Mouse (Mus musculus): ENCODE data around the gene Ptges3l. TPM values are rescaled to one million over a fixed set of nuclear protein-coding genes. Genes with fewer than 3 reads are reported as not detected.
"Not testable (repeated sequence)": the region's sequence is repeated elsewhere in the genome, so short reads cannot be mapped to it uniquely, and the experiment has no call there.

The Ptges3l gene
- polyA plus RNA-seq, 1 experiment from 2014 or later, result 57.6 TPM

DNA sequence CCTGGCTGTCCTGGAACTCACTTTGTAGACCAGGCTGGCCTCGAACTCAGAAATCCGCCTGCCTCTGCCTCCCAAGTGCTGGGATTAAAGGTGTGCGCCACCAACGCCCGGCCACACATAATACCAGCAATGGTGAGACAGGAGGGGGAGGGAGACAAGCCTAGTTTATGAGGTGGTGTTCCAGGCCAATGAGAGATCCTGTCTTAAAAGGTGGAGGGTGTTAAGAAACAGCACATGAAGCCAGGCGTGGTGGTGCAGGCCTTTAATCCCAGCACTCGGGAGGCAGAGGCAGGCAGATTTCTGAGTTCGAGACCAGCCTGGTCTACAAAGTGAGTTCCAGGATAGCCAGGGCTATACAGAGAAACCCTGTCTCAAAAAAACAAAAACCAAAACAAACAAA is 46.9 kb downstream of the Ptges3l start:
- not testable (repeated sequence) for H3K4me3 ChIP-seq; H3K4me1 ChIP-seq; DNase-seq (ENCODE audit: low spot score); H3K27ac ChIP-seq; H3K27me3 ChIP-seq (ENCODE audit: insufficient read depth, poor library complexity, severe bottlenecking); H3K9me3 ChIP-seq; H3K36me3 ChIP-seq
- 89% methylated on average over 8 of the region's 8 CpGs for WGBS

DNA sequence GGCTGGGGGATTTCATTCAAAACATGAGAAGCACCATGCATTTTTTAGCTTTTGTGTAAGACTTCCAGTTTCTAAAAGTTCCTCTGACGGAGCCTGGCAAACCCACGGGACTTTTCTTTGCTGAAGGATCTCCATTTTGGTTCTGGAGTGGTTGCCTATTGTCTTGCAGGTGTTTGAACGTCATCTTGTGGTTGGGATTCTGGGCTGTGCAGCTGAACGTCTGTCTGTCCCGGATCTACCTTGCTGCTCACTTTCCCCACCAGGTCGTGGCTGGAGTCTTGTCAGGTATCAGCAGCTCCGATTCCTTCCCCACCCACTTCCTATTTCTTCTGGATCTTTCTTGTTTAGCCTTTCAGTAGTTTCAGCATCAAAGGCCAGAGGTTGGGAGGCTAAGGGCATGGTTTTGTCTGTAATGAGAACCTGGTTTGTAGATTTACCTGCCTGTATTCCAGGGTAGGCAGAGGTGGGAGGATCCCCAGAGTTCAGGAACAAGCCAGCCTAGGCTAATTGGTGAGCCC is 50.7 kb downstream of the Ptges3l start:
- Histone ChIP-seq H3K27ac (no peak overlapping the region), H3K4me3 (no peak overlapping the region), H3K4me1 (no peaks in the 10 kb centered on the region), H3K9me3 (no peaks in the 10 kb centered on the region), H3K36me3 (no peaks in the 10 kb centered on the region), H3K27me3 (ENCODE audit: insufficient read depth, poor library complexity, severe bottlenecking) (no peaks in the 10 kb centered on the region; the same call in 1 of the 2 replicates)
- WGBS, result 73% methylated on average over 7 of the region's 7 CpGs
- no peak for DNase-seq (ENCODE audit: low spot score)

DNA sequence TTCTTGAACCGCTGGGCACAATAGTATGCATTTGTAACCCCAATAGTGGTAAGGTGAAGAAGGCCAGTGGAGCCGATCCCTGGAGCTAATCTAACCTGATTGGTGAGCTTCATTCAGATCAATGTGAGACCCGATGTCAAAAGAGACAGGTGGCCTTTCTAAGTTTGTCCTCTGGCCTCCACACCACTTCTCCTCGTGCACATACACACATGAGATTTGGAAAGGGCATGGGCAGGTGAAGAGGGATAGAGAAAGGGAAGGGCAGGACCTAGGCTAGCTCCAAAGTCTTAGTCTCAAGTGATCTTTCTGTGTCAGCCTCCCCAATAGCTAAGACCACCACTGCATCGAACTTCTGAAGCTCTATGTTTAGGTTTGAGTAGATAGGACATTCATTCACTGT is 55.0 kb downstream of the Ptges3l start:
- DNase-seq (ENCODE audit: low spot score), result no peak
- H3K4me1 ChIP-seq, result no peaks in the 10 kb centered on the region
- WGBS, result 73% methylated on average over 5 of the region's 5 CpGs
- no peak overlapping the region for H3K4me3 ChIP-seq
- peaks cover 7% of the 10 kb centered on the region; the same call in 1 of the 2 replicates for H3K27me3 ChIP-seq (ENCODE audit: insufficient read depth, poor library complexity, severe bottlenecking)
- no peaks in the 10 kb centered on the region for H3K36me3 ChIP-seq
- no peak overlapping the region for H3K27ac ChIP-seq
- no peaks in the 10 kb centered on the region for H3K9me3 ChIP-seq

Small RNAs within 50 kb of the gene (microRNA-seq; reads per million reads assigned to microRNA genes)
- 2.8 reads per million, percentile 3 among the genes with 10 or more reads in this experiment for gene Mir6929

Other genes with a start within 250 kb of the Ptges3l start
- gene Ccr10, start 249.9 kb downstream of the Ptges3l start, polyA plus RNA-seq (2016; fragmentation: Nextera tagmentation; extraction: Ambion mirVana), result 0.16 and 0.19 TPM in 2 replicates
- gene Ezh1, start 198.9 kb downstream of the Ptges3l start, polyA plus RNA-seq (2016; fragmentation: Nextera tagmentation; extraction: Ambion mirVana), result 12.9 and 13.3 TPM in 2 replicates
- gene Ramp2, start 179.3 kb downstream of the Ptges3l start, polyA plus RNA-seq (2016; fragmentation: Nextera tagmentation; extraction: Ambion mirVana), result 166 and 202 TPM in 2 replicates
- 130 and 137 TPM in 2 replicates for gene Vps25, start 171.6 kb downstream of the Ptges3l start, polyA plus RNA-seq (2016; fragmentation: Nextera tagmentation; extraction: Ambion mirVana)
- gene Wnk4, start 164.8 kb downstream of the Ptges3l start, polyA plus RNA-seq (2016; fragmentation: Nextera tagmentation; extraction: Ambion mirVana), result 13.9 and 14.8 TPM in 2 replicates
- 0.79 and 1.6 TPM in 2 replicates for gene Cntd1, start 146.3 kb downstream of the Ptges3l start, polyA plus RNA-seq (2016; fragmentation: Nextera tagmentation; extraction: Ambion mirVana)
- 189 and 198 TPM in 2 replicates for gene Coa3, start 146.2 kb downstream of the Ptges3l start, polyA plus RNA-seq (2016; fragmentation: Nextera tagmentation; extraction: Ambion mirVana)
- 148 and 165 TPM in 2 replicates for gene Becn1, start 123.0 kb downstream of the Ptges3l start, polyA plus RNA-seq (2016; fragmentation: Nextera tagmentation; extraction: Ambion mirVana)
- gene Psme3, start 109.1 kb downstream of the Ptges3l start, polyA plus RNA-seq (2016; fragmentation: Nextera tagmentation; extraction: Ambion mirVana), result 151 and 177 TPM in 2 replicates
- gene Aoc2, start 100.3 kb downstream of the Ptges3l start, polyA plus RNA-seq (2016; fragmentation: Nextera tagmentation; extraction: Ambion mirVana), result 1.3 and 1.4 TPM in 2 replicates
- gene Aoc3, start 94.7 kb downstream of the Ptges3l start, polyA plus RNA-seq (2016; fragmentation: Nextera tagmentation; extraction: Ambion mirVana), result 0.06 and 0.14 TPM in 2 replicates
- gene G6pc, start 57.8 kb downstream of the Ptges3l start, polyA plus RNA-seq (2016; fragmentation: Nextera tagmentation; extraction: Ambion mirVana), result not detected in 2 replicates
- gene Aarsd1, start 7.7 kb downstream of the Ptges3l start, polyA plus RNA-seq (2016; fragmentation: Nextera tagmentation; extraction: Ambion mirVana), result 60.4 and 66.6 TPM in 2 replicates
- gene Gm27029, start 537 bp downstream of the Ptges3l start, polyA plus RNA-seq (2016; fragmentation: Nextera tagmentation; extraction: Ambion mirVana), result 18.5 and 26.1 TPM in 2 replicates
- gene Rundc1, start 248 bp downstream of the Ptges3l start, polyA plus RNA-seq (2016; fragmentation: Nextera tagmentation; extraction: Ambion mirVana), result 16.1 and 18.3 TPM in 2 replicates
- 311 and 360 TPM in 2 replicates for gene Rpl27, start 17.0 kb upstream of the Ptges3l start, polyA plus RNA-seq (2016; fragmentation: Nextera tagmentation; extraction: Ambion mirVana)
- 9.4 and 9.8 TPM in 2 replicates for gene Ifi35, start 23.1 kb upstream of the Ptges3l start, polyA plus RNA-seq (2016; fragmentation: Nextera tagmentation; extraction: Ambion mirVana)
- 34.2 and 42.7 TPM in 2 replicates for gene Rnd2, start 39.7 kb upstream of the Ptges3l start, polyA plus RNA-seq (2016; fragmentation: Nextera tagmentation; extraction: Ambion mirVana)
- gene Vat1, start 40.9 kb upstream of the Ptges3l start, polyA plus RNA-seq (2016; fragmentation: Nextera tagmentation; extraction: Ambion mirVana), result 33.1 and 41.1 TPM in 2 replicates
- 13.4 and 14.9 TPM in 2 replicates for gene Brca1, start 126.6 kb upstream of the Ptges3l start, polyA plus RNA-seq (2016; fragmentation: Nextera tagmentation; extraction: Ambion mirVana)
- gene Nbr1, start 126.8 kb upstream of the Ptges3l start, polyA plus RNA-seq (2016; fragmentation: Nextera tagmentation; extraction: Ambion mirVana), result 54.1 and 64.6 TPM in 2 replicates
- gene Tmem106a, start 156.9 kb upstream of the Ptges3l start, polyA plus RNA-seq (2016; fragmentation: Nextera tagmentation; extraction: Ambion mirVana), result 2.7 and 3.0 TPM in 2 replicates
- not detected in 2 replicates for gene Gm11634, start 173.9 kb upstream of the Ptges3l start, polyA plus RNA-seq (2016; fragmentation: Nextera tagmentation; extraction: Ambion mirVana)
- 24.0 and 26.8 TPM in 2 replicates for gene Rdm1, start 201.9 kb upstream of the Ptges3l start, polyA plus RNA-seq (2016; fragmentation: Nextera tagmentation; extraction: Ambion mirVana)
- 10.3 and 10.9 TPM in 2 replicates for gene Arl4d, start 240.2 kb upstream of the Ptges3l start, polyA plus RNA-seq (2016; fragmentation: Nextera tagmentation; extraction: Ambion mirVana)

Measured in heart, embryonic 10.5 days (tissue).